Mouse (Mus musculus): ENCODE results near the gene Rabgap1.

Rabgap1 gene

GRCm38 (mm10) chr2:37516030-37516710, 73.1 kb downstream of the Rabgap1 start, which contains the start of gene Gpr21:
Gpr21 (plus strand) TSS chr2:37516332.
- DNase-seq (ENCODE audit: low spot score): no peak

- no peak for DNase-seq (ENCODE audit: low spot score)
Observed at GRCm38 (mm10) chr2:37516922-37517462, 73.9 kb downstream of the Rabgap1 start.

GRCm38 (mm10) chr2:37518561-37519285, 75.6 kb downstream of the Rabgap1 start:
- DNase-seq (ENCODE audit: low spot score): no peak

GRCm38 (mm10) chr2:37519286-37519640, 76.2 kb downstream of the Rabgap1 start:
- DNase-seq (ENCODE audit: low spot score): no peak

- no peak for DNase-seq (ENCODE audit: low spot score)
Observed at GRCm38 (mm10) chr2:37527587-37527986, 84.5 kb downstream of the Rabgap1 start.

- no peak for DNase-seq (ENCODE audit: low spot score)
Observed at GRCm38 (mm10) chr2:37529397-37529796, 86.3 kb downstream of the Rabgap1 start.

- DNase-seq (ENCODE audit: low spot score): no peak
Observed at GRCm38 (mm10) chr2:37530766-37531165, 87.7 kb downstream of the Rabgap1 start.

GRCm38 (mm10) chr2:37531639-37532038, 88.6 kb downstream of the Rabgap1 start:
- DNase-seq (ENCODE audit: low spot score): no peak

- DNase-seq (ENCODE audit: low spot score): no peak
Observed at GRCm38 (mm10) chr2:37549346-37550012, 106.4 kb downstream of the Rabgap1 start.

GRCm38 (mm10) chr2:37556366-37556765, 113.3 kb downstream of the Rabgap1 start:
- DNase-seq (ENCODE audit: low spot score): no peak

- DNase-seq (ENCODE audit: low spot score): no peak
Observed at GRCm38 (mm10) chr2:37565579-37565978, 122.5 kb downstream of the Rabgap1 start.

GRCm38 (mm10) chr2:37566035-37566434, 123.0 kb downstream of the Rabgap1 start:
- DNase-seq (ENCODE audit: low spot score): no peak

GRCm38 (mm10) chr2:37569888-37570287, 126.8 kb downstream of the Rabgap1 start:
- DNase-seq (ENCODE audit: low spot score): no peak

GRCm38 (mm10) chr2:37570703-37571102, 127.6 kb downstream of the Rabgap1 start:
- no peak for DNase-seq (ENCODE audit: low spot score)

GRCm38 (mm10) chr2:37572141-37572540, 129.1 kb downstream of the Rabgap1 start:
- no peak for DNase-seq (ENCODE audit: low spot score)

- DNase-seq (ENCODE audit: low spot score): no peak
Observed at GRCm38 (mm10) chr2:37576661-37577060, 133.6 kb downstream of the Rabgap1 start.

GRCm38 (mm10) chr2:37578185-37578584, 135.1 kb downstream of the Rabgap1 start:
- DNase-seq (ENCODE audit: low spot score): no peak

- DNase-seq (ENCODE audit: low spot score): no peak
Observed at GRCm38 (mm10) chr2:37587919-37588318, 144.8 kb downstream of the Rabgap1 start.

Measured in ovary, adult 18-20 months (tissue).